Mouse (Mus musculus) spleen, adult 18-20 months (tissue): ENCODE measurements around the gene Cyp26a1.

Experiments used
- DNase-seq, 2 experiments: peaks; one replicate each; pipeline ENCODE4 v3.0.0; 2022; ENCODE audit warnings: mixed read lengths in 2 of 2

Cyp26a1 gene

GRCm38 (mm10) chr19:37697651-37698272 is at the start of gene Cyp26a1:
Gene Cyp26a1, plus strand, starts transcription at chr19:37697798.
- no peak for DNase-seq

- no peak for DNase-seq
These were observed 49.6 kb upstream of the Cyp26a1 start for GRCm38 (mm10) chr19:37647994-37648393.

DNA sequence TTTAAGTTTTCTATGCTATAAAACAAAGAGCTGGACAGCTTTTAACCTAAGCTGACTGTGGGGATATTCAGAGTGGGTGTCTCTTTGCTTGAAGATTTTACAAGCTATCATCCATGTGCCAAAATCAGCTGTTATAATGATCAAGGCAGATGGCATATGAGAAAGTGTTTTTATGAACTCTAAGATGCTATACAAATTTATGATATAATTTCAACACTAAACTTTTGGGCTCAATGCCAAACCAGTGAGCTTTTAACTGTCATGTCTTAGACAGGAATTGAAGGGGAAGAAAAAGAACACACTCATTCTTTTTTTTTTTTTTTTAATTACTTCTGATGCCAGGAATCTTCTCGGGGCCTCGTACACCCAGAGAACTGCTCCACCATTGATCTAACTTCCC is 47.1 kb upstream of the Cyp26a1 start:
- DNase-seq: no peak

GRCm38 (mm10) chr19:37654012-37654411 is 43.6 kb upstream of the Cyp26a1 start:
- no peak for DNase-seq

- DNase-seq: no peak
These were observed 41.2 kb upstream of the Cyp26a1 start for GRCm38 (mm10) chr19:37656441-37656840.

DNA sequence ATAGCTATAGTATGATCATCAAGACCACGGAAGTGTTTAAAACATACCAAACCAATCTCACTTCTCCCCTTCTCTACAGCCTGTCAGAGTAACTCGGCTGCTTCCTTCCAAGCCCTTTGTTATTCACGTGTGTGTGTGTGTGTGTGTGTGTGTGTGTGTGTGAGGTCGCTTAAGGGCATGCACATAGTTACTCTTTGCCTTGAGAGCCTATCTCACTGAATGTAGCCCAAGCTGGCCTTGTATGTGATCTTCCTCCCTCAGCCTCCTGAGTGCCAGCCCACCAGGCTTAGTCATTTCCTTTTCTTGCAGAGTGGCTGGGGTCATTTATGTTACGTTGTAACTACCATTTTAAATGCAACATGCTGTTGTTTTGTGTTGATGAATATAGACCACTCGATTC is 32.3 kb upstream of the Cyp26a1 start:
- no peak for DNase-seq

- no peak for DNase-seq
These were observed 29.6 kb upstream of the Cyp26a1 start for GRCm38 (mm10) chr19:37667855-37668594.

DNA sequence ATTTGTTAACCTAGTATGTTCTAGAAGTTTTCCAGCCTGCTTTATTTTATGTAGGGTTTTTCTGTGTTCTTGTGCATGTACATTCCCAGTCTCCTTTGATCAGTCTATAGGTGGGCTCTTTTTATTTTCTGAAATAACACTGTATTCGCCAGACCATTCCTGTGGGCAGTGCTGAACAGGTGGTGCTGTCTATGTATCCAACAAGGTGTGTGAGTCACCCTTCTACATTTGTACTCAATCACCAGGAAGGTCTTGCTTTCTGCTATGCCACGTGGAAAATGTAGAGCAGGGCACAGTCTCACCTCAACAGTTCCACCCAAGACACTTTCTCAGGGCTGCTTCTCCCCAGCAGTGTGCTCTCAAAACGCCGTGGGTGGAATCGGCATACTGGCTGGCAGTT is 28.9 kb upstream of the Cyp26a1 start:
- no peak for DNase-seq

GRCm38 (mm10) chr19:37669486-37669885 is 28.1 kb upstream of the Cyp26a1 start:
- DNase-seq: no peak

DNA sequence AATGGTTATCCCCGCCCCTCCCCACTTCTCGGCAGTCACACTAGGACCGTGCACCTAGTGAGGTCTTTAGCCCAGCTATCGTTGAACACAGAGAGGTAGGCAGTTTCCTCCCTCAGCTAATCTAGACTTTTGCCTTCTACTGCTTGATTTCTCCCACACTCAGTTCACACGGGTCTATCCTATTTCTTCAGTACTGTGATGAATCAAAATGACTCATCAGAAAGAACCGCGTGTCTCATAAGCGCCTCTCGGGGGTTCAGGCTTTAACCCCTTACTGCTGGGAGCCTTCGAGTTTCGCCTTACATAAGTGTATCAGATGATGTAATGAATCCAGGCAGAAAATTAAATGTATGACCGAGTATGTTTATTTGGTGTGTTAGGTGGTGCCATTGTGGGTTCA is 24.2 kb upstream of the Cyp26a1 start:
- DNase-seq: no peak

- DNase-seq: no peak
These were observed 12.3 kb upstream of the Cyp26a1 start, which contains the start of gene Cyp26c1 for GRCm38 (mm10) chr19:37685281-37685680. Gene Cyp26c1, plus strand, starts transcription at chr19:37685581.

GRCm38 (mm10) chr19:37686347-37686746 is 11.3 kb upstream of the Cyp26a1 start:
- DNase-seq: no peak

DNA sequence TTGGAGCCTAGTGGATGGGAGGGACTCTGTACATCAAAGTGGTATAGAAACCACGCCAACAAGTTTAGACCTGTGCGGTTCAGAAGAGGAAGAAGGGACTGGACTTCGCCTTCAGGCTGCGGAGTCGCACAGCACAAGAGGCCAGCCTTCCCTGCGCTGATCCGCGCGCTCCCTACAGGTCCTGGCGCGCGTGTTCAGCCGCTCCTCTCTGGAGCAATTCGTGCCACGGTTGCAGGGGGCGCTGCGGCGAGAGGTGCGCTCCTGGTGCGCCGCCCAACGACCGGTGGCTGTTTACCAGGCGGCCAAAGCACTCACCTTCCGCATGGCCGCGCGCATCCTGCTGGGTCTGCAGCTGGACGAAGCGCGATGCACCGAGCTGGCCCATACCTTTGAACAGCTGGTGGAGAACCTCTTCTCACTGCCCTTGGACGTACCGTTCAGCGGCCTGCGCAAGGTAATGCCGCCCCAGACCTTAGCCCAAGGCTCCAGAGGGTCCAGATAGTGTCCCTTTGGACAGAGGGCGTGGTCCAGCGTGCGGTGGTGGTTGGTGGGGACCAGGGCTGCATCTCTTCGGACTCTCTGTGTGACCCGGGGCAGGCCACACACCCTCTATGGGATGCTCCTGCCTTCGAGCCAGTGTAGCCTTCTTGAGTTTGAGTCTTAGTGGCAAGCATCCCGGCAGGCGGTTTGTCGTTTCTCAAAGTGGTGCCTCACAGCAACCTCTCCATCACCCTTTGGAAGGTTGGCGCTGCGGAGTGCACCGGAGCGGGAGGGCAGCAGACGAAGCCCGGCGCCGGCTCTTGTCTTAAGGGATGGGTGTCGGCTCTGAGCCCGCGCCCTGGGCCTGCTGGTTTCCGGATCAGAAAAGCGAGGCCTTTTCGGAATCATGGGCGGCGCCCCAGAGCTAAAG is 10.4 kb upstream of the Cyp26a1 start:
- no peak for DNase-seq

GRCm38 (mm10) chr19:37689478-37689877 is 8.1 kb upstream of the Cyp26a1 start:
- DNase-seq: no peak

- DNase-seq: no peak
These were observed 6.9 kb upstream of the Cyp26a1 start for GRCm38 (mm10) chr19:37690716-37691115.

- no peak for DNase-seq
These were observed 4.7 kb upstream of the Cyp26a1 start for GRCm38 (mm10) chr19:37692879-37693278.

DNA sequence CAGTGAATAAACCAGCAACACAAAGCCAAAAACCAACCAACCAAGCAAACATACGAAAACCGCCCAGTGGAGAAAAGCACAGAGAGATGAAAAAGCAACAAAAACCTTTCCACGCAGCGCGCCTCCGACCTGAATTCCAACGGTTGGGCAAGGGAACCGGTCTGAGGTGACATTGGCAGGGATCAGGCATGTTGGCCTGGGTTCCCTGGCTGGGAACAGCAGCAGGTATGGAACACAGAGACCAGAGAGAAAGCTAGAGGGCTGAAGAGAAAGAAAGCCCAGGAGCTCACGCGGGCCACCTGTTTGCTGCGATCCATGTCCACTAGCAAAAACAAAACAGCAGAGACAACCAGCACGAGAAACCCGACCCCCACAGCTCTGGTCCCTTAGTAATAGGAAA is 2.5 kb upstream of the Cyp26a1 start:
- no peak for DNase-seq

- no peak for DNase-seq
These were observed 1.6 kb upstream of the Cyp26a1 start for GRCm38 (mm10) chr19:37695762-37696602.

DNA sequence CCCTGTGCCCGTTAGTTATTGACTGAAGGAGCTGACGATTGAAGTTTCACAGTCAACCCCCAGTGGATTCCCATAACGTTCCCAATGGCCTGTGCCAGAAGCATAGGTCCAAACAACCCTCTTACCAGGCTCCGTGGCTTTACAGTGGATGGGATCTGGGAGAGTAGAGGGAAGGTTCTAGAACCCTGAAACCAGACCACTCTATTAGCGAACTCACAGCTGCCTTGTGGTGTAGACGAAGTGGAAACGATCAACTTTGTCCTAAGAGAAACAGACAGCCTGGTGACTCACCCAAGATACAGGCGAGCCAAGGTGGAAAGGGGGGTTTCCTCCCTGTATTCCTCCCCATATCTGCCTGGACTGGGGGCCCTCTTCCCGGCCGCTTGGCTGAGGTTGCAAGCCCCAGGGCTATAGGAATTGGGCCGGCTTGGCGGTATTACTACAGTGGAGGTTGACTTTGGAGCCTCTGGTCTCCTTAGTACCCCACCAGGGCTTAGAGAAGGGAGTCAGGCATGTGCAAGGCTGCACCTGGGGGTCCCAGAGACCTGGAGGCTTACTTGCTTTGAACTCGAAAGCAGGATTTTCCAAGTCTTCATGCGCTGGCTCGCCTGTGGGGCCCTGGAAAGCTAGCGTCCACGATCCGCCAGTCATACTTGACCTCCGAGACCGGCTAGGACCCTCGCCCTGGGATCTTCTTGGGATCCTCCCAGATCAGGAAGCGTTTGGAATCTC is 829 bp upstream of the Cyp26a1 start:
- no peak for DNase-seq

DNA sequence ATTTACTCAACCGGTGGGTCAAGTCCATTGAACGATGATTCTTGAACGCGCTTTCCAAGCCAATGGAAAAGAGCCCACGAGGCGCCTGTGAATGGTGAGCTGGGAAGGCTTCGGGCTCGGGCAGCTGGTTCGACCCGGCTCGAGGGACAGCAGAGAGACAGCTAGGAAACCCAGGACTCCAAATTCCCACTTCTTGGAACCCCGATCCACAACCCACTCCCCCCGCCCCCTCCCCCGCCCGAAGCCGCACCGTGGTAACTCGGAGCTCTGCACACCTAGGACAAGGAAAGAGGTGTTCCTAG is 312 bp upstream of the Cyp26a1 start:
- no peak for DNase-seq

DNA sequence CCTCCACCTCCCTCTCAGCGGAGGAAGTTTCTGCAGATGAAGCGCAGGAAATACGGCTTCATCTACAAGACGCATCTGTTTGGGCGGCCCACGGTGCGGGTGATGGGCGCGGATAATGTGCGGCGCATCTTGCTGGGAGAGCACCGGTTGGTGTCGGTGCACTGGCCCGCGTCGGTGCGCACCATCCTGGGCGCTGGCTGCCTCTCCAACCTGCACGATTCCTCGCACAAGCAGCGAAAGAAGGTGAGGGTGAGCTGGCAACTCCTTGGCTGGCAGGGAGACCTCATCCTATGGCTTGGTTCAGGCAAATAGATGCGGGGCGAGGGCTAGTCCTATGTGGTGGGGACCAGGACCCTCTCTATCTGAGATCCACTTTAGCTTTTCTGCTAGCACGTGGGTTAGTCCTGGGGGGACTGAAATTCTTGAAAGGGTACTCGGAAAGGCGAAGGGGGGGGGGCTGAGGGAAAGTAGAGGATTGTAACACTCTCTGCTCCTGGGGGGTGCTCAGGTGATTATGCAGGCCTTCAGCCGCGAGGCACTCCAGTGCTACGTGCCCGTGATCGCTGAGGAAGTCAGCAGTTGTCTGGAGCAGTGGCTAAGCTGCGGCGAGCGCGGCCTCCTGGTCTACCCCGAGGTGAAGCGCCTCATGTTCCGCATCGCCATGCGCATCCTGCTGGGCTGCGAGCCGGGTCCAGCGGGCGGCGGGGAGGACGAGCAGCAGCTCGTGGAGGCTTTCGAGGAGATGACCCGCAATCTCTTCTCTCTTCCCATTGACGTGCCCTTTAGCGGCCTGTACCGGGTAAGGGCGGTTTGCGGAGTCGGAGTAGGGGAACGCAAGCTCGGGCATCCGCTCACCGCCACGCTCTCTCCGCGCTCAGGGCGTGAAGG is 919 bp downstream of the Cyp26a1 start:
- DNase-seq: no peak
